Mouse (Mus musculus) small intestine, adult 2 months (tissue): ENCODE measurements around the gene Mcat.

Experiments used
- CTCF ChIP-seq: fragments of 200-500 bp; IDR thresholded peaks from 2 replicates; pipeline ENCODE4 v1.5.1; 2012; ENCODE audit warnings: low read depth, mild to moderate bottlenecking, control low read depth, inconsistent platforms, low read length, moderate library complexity, mixed read lengths; ENCODE audit not compliant: insufficient replicate concordance, insufficient read length; ENCODE audit errors: extremely low read depth
- POLR2A ChIP-seq: fragments of 200-500 bp; IDR thresholded peaks from 2 replicates; pipeline ENCODE4 v1.6.1; 2012; ENCODE audit warnings: low read depth, mild to moderate bottlenecking, control low read depth, inconsistent platforms, low read length, moderate library complexity

- TF ChIP-seq CTCF (no peak), POLR2A (no peak)
These were observed 21.8 kb downstream of the Mcat start for GRCm38 (mm10) chr15:83541647-83542287.
